ENCODE assay signal across 28 mouse cellular contexts in genomic region chr2:167719520-167719919, GRCm38 (mm10). TPM values are rescaled to one million over a fixed set of nuclear protein-coding genes. Genes with fewer than 3 reads are reported as not detected.
"Had no signal": no experiment of that assay in that cellular context is flagged by ENCODE, and none has a peak within 500 bp of the region (broad histone marks: within the 10 kb centered on the region; RNA-seq: fewer than 3 reads in every experiment).

No protein-coding gene starts in this region.

- DNase-seq: gastrocnemius, postnatal 14 days; gastrocnemius, postnatal 36 days; heart, adult 11 months; heart, adult 2 months; heart, postnatal 14 days; heart, postnatal 36 days; kidney, adult 11 months; kidney, adult 2 months; kidney, adult 9 months; kidney, postnatal 14 days; kidney, postnatal 36 days; layer of hippocampus, adult 9-11 months; layer of hippocampus, postnatal 36 days; left cerebral cortex, postnatal 4 days had no signal

- H3K9me3 ChIP-seq: heart, embryonic 13.5 days; heart, embryonic 15.5 days; hindbrain, embryonic 13.5 days; hindbrain, embryonic 15.5 days; kidney, embryonic 15.5 days; limb, embryonic 13.5 days; limb, embryonic 15.5 days had no signal

- H3K4me1 ChIP-seq: hindbrain, embryonic 15.5 days had no signal

- ATAC-seq: hindbrain, postnatal 0 days; intestine, embryonic 16.5 days had no signal

- H3K36me3 ChIP-seq: heart, embryonic 13.5 days; heart, embryonic 15.5 days; hindbrain, embryonic 13.5 days; hindbrain, embryonic 15.5 days; kidney, embryonic 15.5 days; limb, embryonic 13.5 days; limb, embryonic 15.5 days had no signal

- H3K9ac ChIP-seq: heart, embryonic 13.5 days; heart, embryonic 15.5 days; hindbrain, embryonic 13.5 days; hindbrain, embryonic 15.5 days; kidney, embryonic 15.5 days; limb, embryonic 13.5 days; limb, embryonic 15.5 days; liver, embryonic 14.5 days had no signal

- H3K27ac ChIP-seq: heart, adult 2 months; heart, embryonic 13.5 days; heart, embryonic 15.5 days; hindbrain, embryonic 13.5 days; hindbrain, embryonic 15.5 days; hindbrain, postnatal 0 days; kidney, embryonic 15.5 days; kidney, postnatal 0 days; limb, embryonic 13.5 days; limb, embryonic 15.5 days; liver, embryonic 14.5 days had no signal

- H3K4me3 ChIP-seq: heart, adult 2 months; heart, embryonic 13.5 days; heart, embryonic 15.5 days; hindbrain, embryonic 13.5 days; hindbrain, embryonic 15.5 days; kidney, embryonic 15.5 days; limb, embryonic 13.5 days; limb, embryonic 15.5 days had no signal

- H3K4me2 ChIP-seq: heart, embryonic 11.5 days; heart, embryonic 13.5 days; heart, embryonic 15.5 days; hindbrain, embryonic 13.5 days; hindbrain, embryonic 15.5 days; kidney, embryonic 15.5 days; limb, embryonic 13.5 days; limb, embryonic 15.5 days had no signal

- H3K27me3 ChIP-seq: heart, embryonic 13.5 days; hindbrain, embryonic 15.5 days; kidney, embryonic 15.5 days; limb, embryonic 13.5 days; limb, embryonic 15.5 days had no signal

RNA-seq across cellular contexts. Expression of gene Gm20431, which starts 58.2 kb away (rescaled TPM):
- total RNA-seq: hematopoietic stem cell, adult 5-6 weeks had no signal
- polyA plus RNA-seq: large intestine, adult 2 months had no signal
